Mouse (Mus musculus) midbrain, embryonic 12.5 days (tissue): Measurements from ENCODE around the gene Rnf40. TPM values are rescaled to one million over a fixed set of nuclear protein-coding genes. Genes with fewer than 3 reads are reported as not detected.
"Not testable (repeated sequence)": the region's sequence is repeated elsewhere in the genome, so short reads cannot be mapped to it uniquely, and the experiment has no call there.

Experiments
- ATAC-seq: fragments of 200-750 bp; cut with Nextera tagmentation; 2 replicates; pipeline ENCODE4 v1.8.0; 2017; ENCODE audit warnings: low read depth, moderate TSS enrichment, moderate library complexity; ENCODE audit not compliant: low FRiP score
- H3K27ac ChIP-seq: fragments of 300-500 bp; sonication (generic); replicated peaks from 2 replicates; pipeline ENCODE4 v1.5.1; 2016; ENCODE audit warnings: mild to moderate bottlenecking
- H3K27me3 ChIP-seq: fragments of 300-500 bp; sonication (generic); 2 replicates; pipeline ENCODE4 v1.6.1; 2016; ENCODE audit warnings: mild to moderate bottlenecking
- H3K36me3 ChIP-seq: fragments of 300-500 bp; sonication (generic); 2 replicates; pipeline ENCODE4 v1.6.1; 2016
- H3K4me1 ChIP-seq: fragments of 300-500 bp; sonication (generic); 2 replicates; pipeline ENCODE4 v1.6.1; 2016
- H3K4me2 ChIP-seq: fragments of 300-500 bp; sonication (generic); replicated peaks from 2 replicates; pipeline ENCODE4 v1.6.1; 2016; ENCODE audit warnings: mild to moderate bottlenecking, moderate library complexity
- H3K4me3 ChIP-seq: fragments of 300-500 bp; sonication (generic); 2 replicates; pipeline ENCODE4 v1.5.1; 2016; ENCODE audit warnings: mild to moderate bottlenecking
- H3K9ac ChIP-seq: fragments of 300-500 bp; sonication (generic); replicated peaks from 2 replicates; pipeline ENCODE4 v1.6.1; 2016; ENCODE audit warnings: mild to moderate bottlenecking, moderate library complexity
- H3K9me3 ChIP-seq: fragments of 300-500 bp; sonication (generic); 2 replicates; pipeline ENCODE4 v1.6.1; 2016; ENCODE audit warnings: mild to moderate bottlenecking
- WGBS: fragments of 180-500 bp; shearing (Covaris S2); methylation state at CpG from one replicate; pipeline ENCODE4 v1.1.7; 2016; 5-methylcytosine and 5-hydroxymethylcytosine counted together
- polyA plus RNA-seq: library from polyadenylated mRNA; unstranded; fragments of >200 nt; fragmentation: Nextera tagmentation; extraction: Ambion mirVana; gene quantifications from 2 replicates; pipeline ENCODE4 v1.2.1, GENCODE M21; 2016

Gene Rnf40
- polyA plus RNA-seq, 1 experiment from 2014 or later, result 68.6 TPM

- Histone ChIP-seq H3K4me3 (no peak overlapping the region), H3K27ac (no peak overlapping the region), H3K4me1 (peaks cover 15% of the 10 kb centered on the region), H3K9ac (no peak overlapping the region), H3K4me2 (no peak overlapping the region), H3K27me3 (no peaks in the 10 kb centered on the region), H3K9me3 (no peaks in the 10 kb centered on the region), H3K36me3 (peaks cover 67% of the 10 kb centered on the region)
- ATAC-seq, result no peak
- WGBS, result 96% methylated on average over 29 of the region's 29 CpGs
Observed at GRCm38 (mm10) chr7:127611011-127611410, 22.4 kb downstream of the Rnf40 start.

DNA sequence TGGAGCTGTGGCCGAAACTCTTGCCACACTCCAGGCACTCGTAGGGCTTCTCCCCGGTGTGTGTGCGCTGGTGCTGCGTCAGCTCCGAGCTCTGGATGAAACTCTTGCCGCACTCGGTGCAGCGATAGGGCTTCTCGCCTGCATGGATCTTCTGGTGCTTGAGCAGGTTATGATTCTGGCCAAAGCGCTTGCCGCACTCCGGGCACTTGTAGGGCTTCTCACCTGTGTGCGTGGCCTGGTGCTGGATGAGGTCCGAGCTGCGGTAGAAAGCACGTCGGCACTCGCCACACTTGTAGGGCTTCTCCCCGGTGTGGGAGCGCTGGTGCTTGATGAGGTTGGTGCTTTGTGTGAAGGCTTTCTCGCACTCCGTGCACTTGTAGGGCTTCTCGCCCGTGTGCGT lies 23.0 kb downstream of the Rnf40 start:
- WGBS, result 97% methylated on average over 26 of the region's 26 CpGs
- Histone ChIP-seq H3K36me3 (peaks cover 63% of the 10 kb centered on the region), H3K27ac (no peak overlapping the region), H3K4me1 (peaks cover 20% of the 10 kb centered on the region), H3K4me2 (no peak overlapping the region), H3K9ac (no peak overlapping the region), H3K9me3 (no peaks in the 10 kb centered on the region), H3K4me3 (no peak overlapping the region), H3K27me3 (no peaks in the 10 kb centered on the region)
- ATAC-seq, result no peak

GRCm38 (mm10) chr7:127613501-127613900 lies 24.9 kb downstream of the Rnf40 start:
- H3K9me3 ChIP-seq, result no peaks in the 10 kb centered on the region
- ATAC-seq, result no peak
- H3K27me3 ChIP-seq, result no peaks in the 10 kb centered on the region
- peaks cover 29% of the 10 kb centered on the region for H3K4me1 ChIP-seq
- H3K4me3 ChIP-seq, result peak overlapping the region; percentile 84; the same call in 1 of the 2 replicates
- 86% methylated on average over 8 of the region's 8 CpGs for WGBS
- H3K4me2 ChIP-seq, result peak overlapping the region; percentile 85
- H3K9ac ChIP-seq, result peak overlapping the region; percentile 99
- H3K36me3 ChIP-seq, result peaks cover 44% of the 10 kb centered on the region
- no peak overlapping the region for H3K27ac ChIP-seq

- H3K36me3 ChIP-seq, result peaks cover 38% of the 10 kb centered on the region
- H3K9ac ChIP-seq, result peak overlapping the region; percentile 99
- no peaks in the 10 kb centered on the region for H3K9me3 ChIP-seq
- peak overlapping the region; percentile 85 for H3K4me2 ChIP-seq
- H3K4me1 ChIP-seq, result peaks cover 29% of the 10 kb centered on the region
- no peak overlapping the region for H3K27ac ChIP-seq
- no peaks in the 10 kb centered on the region for H3K27me3 ChIP-seq
- whole genome bisulfite sequencing, result 31% methylated on average over 8 of the region's 8 CpGs
- no peak for ATAC-seq
- peak overlapping the region; percentile 84 for H3K4me3 ChIP-seq
Observed at GRCm38 (mm10) chr7:127614091-127614490, 25.5 kb downstream of the Rnf40 start.

DNA sequence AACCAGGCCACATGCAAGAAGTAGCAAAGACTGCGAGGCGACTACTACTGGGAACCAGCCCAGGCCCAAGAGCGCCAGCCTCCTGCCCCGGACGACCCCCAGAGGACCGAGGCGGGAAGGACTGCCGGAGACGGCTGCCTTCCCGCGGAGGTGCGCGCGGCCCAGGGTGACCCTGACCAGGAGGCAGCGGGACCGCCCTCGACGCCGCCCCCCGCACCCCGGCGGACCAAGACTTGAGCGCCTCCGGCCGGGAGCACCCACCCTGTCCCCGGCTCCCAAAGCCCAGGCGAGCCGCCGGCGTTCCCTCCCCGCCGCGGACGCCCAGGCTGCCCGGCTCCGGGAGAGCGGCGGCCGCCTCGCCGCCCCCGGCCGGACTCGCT lies 25.9 kb downstream of the Rnf40 start:
- Histone ChIP-seq H3K36me3 (peaks cover 34% of the 10 kb centered on the region), H3K4me1 (peaks cover 29% of the 10 kb centered on the region), H3K9me3 (no peaks in the 10 kb centered on the region), H3K9ac (peak overlapping the region; percentile 99), H3K4me2 (peak overlapping the region; percentile 85), H3K4me3 (peak overlapping the region; percentile 84), H3K27ac (peak overlapping the region; percentile 89), H3K27me3 (no peaks in the 10 kb centered on the region)
- peak; percentile 34 for ATAC-seq
- WGBS, result under 1% methylated on average over 34 of the region's 44 CpGs

DNA sequence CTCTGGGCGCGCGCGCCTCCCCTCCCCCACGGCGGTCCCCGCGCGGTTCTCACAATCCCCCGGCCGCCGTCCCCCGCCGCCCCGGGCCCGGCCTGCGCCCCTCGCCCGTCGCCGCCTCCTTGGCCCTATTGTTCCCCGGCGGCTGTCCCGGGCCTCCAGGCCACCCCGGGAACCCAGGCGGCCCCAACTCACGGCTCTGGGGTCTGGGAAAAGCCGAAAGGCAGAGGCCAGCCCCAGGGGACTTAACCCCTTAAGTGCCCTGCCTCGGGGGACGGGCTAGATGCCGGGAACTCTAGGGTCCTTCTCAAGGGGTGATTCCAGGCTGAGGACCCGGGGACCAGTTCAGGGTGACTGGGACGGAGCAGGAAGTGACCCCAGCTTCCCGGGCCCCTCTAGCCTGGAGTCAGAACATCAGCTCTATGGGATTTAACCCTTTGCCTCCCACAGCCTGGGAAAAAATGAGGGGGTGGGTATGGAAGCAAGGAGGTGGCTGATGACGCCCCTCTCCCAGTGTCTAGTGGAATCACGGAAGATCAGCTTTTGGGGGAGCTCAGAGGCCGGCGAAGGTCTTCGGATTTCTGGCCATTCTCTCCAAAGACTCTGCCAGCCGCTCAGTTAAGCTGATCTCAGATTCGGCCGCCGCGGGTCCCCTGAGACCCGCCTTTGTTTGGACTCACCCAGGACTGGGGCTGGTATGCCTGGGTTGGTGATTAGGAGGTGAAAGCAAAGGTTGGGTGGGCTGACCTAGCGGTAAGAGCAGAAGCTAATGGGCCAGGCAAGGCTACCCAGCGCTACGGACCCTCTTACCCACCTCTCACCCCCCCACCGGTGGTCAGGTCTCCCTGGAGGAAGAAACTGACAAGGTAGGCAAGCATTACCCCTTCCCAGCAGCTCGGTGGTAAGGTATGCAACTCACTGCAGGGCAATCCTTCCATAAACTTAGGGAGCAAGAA lies 26.6 kb downstream of the Rnf40 start, which contains the start of gene Zfp629:
Zfp629 (minus strand) TSS at position 907 of the 953 bp plus-strand sequence.
- ATAC-seq, result peak; percentile 92
- Histone ChIP-seq H3K36me3 (peaks cover 27% of the 10 kb centered on the region), H3K4me1 (peaks cover 29% of the 10 kb centered on the region), H3K9ac (peak within 1 kb of the TSS; percentile 99), H3K4me3 (peak within 1 kb of the TSS; percentile 84), H3K27ac (peak within 1 kb of the TSS; percentile 89), H3K4me2 (peak within 1 kb of the TSS; percentile 85), H3K27me3 (no peaks in the 10 kb centered on the region), H3K9me3 (no peaks in the 10 kb centered on the region)
- WGBS, result under 1% methylated on average over 47 of the region's 50 CpGs

DNA sequence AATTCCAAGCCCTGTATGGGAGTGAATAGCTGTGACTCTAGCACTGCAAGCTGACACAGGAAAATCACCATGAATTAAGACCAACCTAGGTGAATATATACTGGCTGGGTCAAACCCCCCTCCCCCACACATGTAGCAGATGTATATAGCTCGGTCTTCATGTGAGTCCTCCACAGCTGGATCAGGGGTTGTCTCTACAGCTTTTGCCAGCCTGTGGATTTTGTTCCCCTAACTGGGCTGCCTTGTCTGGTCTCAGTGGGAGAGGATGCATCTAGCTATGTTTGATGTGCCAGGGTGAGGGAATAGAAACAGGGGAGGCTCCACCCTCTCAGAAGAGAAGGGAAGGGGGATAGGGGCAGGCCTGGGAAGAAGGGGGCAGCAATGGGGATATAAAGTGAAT lies 27.8 kb downstream of the Rnf40 start:
- no peak overlapping the region for H3K27ac ChIP-seq
- no peaks in the 10 kb centered on the region for H3K27me3 ChIP-seq
- WGBS, result 82% methylated on average over 1 of the region's 1 CpGs
- H3K9ac ChIP-seq, result no peak overlapping the region
- H3K36me3 ChIP-seq, result peaks cover 16% of the 10 kb centered on the region
- no peaks in the 10 kb centered on the region for H3K9me3 ChIP-seq
- no peak for ATAC-seq
- H3K4me1 ChIP-seq, result peaks cover 29% of the 10 kb centered on the region
- peak overlapping the region; percentile 85 for H3K4me2 ChIP-seq
- H3K4me3 ChIP-seq, result peak overlapping the region; percentile 84

DNA sequence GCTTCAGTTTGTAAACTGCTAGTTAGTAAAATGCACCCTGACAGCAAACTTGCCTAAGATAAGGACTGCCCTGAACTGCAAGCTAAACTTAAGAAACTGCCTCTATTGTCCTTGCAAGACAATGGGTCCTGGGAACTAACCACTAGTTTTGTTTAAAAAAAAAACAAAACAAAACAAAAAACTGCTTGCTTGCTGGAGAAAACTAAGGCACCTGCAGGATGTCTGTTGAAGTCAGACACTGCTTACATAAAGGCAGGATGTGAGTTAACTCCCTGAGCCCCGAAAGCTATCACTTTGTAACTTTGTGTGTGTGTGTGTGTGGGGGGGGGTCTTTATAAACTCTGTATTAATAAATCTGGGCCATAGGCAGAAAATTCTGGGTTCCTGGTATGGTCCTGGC lies 28.3 kb downstream of the Rnf40 start:
- Histone ChIP-seq H3K4me1 (peaks cover 29% of the 10 kb centered on the region), H3K4me3 (no peak overlapping the region), H3K9ac (no peak overlapping the region), H3K36me3 (peaks cover 10% of the 10 kb centered on the region), H3K27ac (no peak overlapping the region), H3K4me2 (no peak overlapping the region), H3K27me3 (no peaks in the 10 kb centered on the region), H3K9me3 (no peaks in the 10 kb centered on the region)
- no peak for ATAC-seq
- 89% methylated on average over 1 of the region's 1 CpGs for WGBS

GRCm38 (mm10) chr7:127617962-127618361 lies 29.4 kb downstream of the Rnf40 start:
- H3K4me2 ChIP-seq, result no peak overlapping the region
- H3K27me3 ChIP-seq, result no peaks in the 10 kb centered on the region
- 0 out of 2 replicates have a peak overlapping the region, but pooled peaks have one; percentile 20 for H3K27ac ChIP-seq
- no peak for ATAC-seq
- no peaks in the 10 kb centered on the region for H3K9me3 ChIP-seq
- no peak overlapping the region for H3K4me3 ChIP-seq
- no peak overlapping the region for H3K9ac ChIP-seq
- 47% methylated on average over 2 of the region's 2 CpGs for WGBS
- peaks cover 29% of the 10 kb centered on the region for H3K4me1 ChIP-seq
- H3K36me3 ChIP-seq, result no peaks in the 10 kb centered on the region

- ATAC-seq, H3K4me2 ChIP-seq, H3K4me3 ChIP-seq: not testable (repeated sequence)
Observed at GRCm38 (mm10) chr7:127618402-127618801, 29.8 kb downstream of the Rnf40 start.

DNA sequence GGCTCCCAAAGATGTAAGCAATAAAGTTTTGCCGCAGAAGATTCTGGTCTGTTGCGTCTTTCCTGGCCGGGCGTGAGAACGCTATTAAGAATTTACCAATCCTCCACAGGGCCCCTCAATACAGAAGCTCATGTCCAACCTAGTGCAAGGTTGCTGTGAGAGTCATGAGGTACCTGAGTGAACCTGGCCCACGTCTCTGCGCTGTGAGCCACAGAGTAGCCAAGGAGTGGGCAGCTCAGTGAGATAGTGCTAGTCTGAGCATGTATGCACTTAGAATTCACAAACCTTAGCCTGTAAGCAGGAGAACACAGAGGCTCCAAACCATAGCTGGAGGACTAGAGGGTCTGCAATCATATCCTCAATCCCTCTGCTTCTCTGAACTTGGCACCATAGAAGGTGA lies 37.5 kb downstream of the Rnf40 start:
- Histone ChIP-seq H3K4me2 (no peak overlapping the region), H3K36me3 (no peaks in the 10 kb centered on the region), H3K27ac (no peak overlapping the region), H3K9ac (no peak overlapping the region), H3K27me3 (no peaks in the 10 kb centered on the region), H3K4me1 (no peaks in the 10 kb centered on the region), H3K4me3 (no peak overlapping the region), H3K9me3 (no peaks in the 10 kb centered on the region)
- no peak for ATAC-seq
- WGBS, result 98% methylated on average over 7 of the region's 7 CpGs

More at GRCm38 (mm10) chr7:127618402-127618801, 29.8 kb downstream of the Rnf40 start:
- not testable (repeated sequence) for H3K27me3 ChIP-seq, H3K9ac ChIP-seq, H3K36me3 ChIP-seq, H3K27ac ChIP-seq, H3K9me3 ChIP-seq
- H3K4me1 ChIP-seq, result peaks cover 29% of the 10 kb centered on the region
- WGBS, result 91% methylated on average over 7 of the region's 8 CpGs

- Histone ChIP-seq H3K9me3 (no peaks in the 10 kb centered on the region), H3K4me1 (no peaks in the 10 kb centered on the region), H3K4me3 (no peak overlapping the region), H3K27me3 (no peaks in the 10 kb centered on the region), H3K36me3 (no peaks in the 10 kb centered on the region), H3K27ac (no peak overlapping the region), H3K4me2 (no peak overlapping the region), H3K9ac (no peak overlapping the region)
- 91% methylated on average over 4 of the region's 4 CpGs for WGBS
- no peak for ATAC-seq
Observed at GRCm38 (mm10) chr7:127626471-127626870, 37.9 kb downstream of the Rnf40 start.
